Mouse (Mus musculus) forebrain, embryonic 16.5 days (tissue): Measurements from ENCODE around the gene Col1a2. TPM values are rescaled to one million over a fixed set of nuclear protein-coding genes. Genes with fewer than 3 reads are reported as not detected.

Experiments
- ATAC-seq: fragments of 200-750 bp; cut with Nextera tagmentation; 2 replicates; pipeline ENCODE4 v1.8.0; 2017; ENCODE audit warnings: mild to moderate bottlenecking, moderate library complexity
- H3K27ac ChIP-seq: fragments of 300-500 bp; sonication (generic); 2 replicates; pipeline ENCODE4 v1.5.1; 2014; ENCODE audit warnings: low read length, control low read depth
- H3K27me3 ChIP-seq: fragments of 300-500 bp; sonication (generic); replicated peaks from 2 replicates; pipeline ENCODE4 v1.6.1; 2014; ENCODE audit warnings: low read length; ENCODE audit not compliant: control insufficient read depth, insufficient read depth
- H3K36me3 ChIP-seq: fragments of 300-500 bp; sonication (generic); 2 replicates; pipeline ENCODE4 v1.6.1; 2014; ENCODE audit not compliant: control insufficient read depth, insufficient read depth
- H3K4me1 ChIP-seq: fragments of 300-500 bp; sonication (generic); replicated peaks from 2 replicates; pipeline ENCODE4 v1.6.1; 2014; ENCODE audit warnings: low read length; ENCODE audit not compliant: control insufficient read depth, insufficient read depth
- H3K4me2 ChIP-seq: fragments of 300-500 bp; sonication (generic); 2 replicates; pipeline ENCODE4 v1.6.1; 2014; ENCODE audit warnings: mild to moderate bottlenecking, low read length, control low read depth
- H3K4me3 ChIP-seq: fragments of 300-500 bp; sonication (generic); replicated peaks from 2 replicates; pipeline ENCODE4 v1.5.1; 2014; ENCODE audit warnings: mild to moderate bottlenecking, low read length, control low read depth
- H3K9ac ChIP-seq: fragments of 300-500 bp; sonication (generic); replicated peaks from 2 replicates; pipeline ENCODE4 v1.6.1; 2014; ENCODE audit warnings: low read depth, low read length, control low read depth
- H3K9me3 ChIP-seq: fragments of 300-500 bp; sonication (generic); 2 replicates; pipeline ENCODE4 v1.6.1; 2016; ENCODE audit warnings: low read length; ENCODE audit not compliant: control insufficient read depth
- WGBS: fragments of 180-500 bp; shearing (Covaris S2); extraction: QIAGEN DNeasy Blood & Tissue Kit; methylation state at CpG from one replicate; pipeline ENCODE4 v1.1.7; 2014; 5-methylcytosine and 5-hydroxymethylcytosine counted together
- polyA plus RNA-seq: library from polyadenylated mRNA; unstranded; fragments of >200 nt; fragmentation: Nextera tagmentation; extraction: Ambion mirVana; gene quantifications from 2 replicates; pipeline ENCODE4 v1.2.1, GENCODE M21; 2015

The Col1a2 gene
- 42.8 and 119 TPM in 2 replicates for polyA plus RNA-seq

DNA sequence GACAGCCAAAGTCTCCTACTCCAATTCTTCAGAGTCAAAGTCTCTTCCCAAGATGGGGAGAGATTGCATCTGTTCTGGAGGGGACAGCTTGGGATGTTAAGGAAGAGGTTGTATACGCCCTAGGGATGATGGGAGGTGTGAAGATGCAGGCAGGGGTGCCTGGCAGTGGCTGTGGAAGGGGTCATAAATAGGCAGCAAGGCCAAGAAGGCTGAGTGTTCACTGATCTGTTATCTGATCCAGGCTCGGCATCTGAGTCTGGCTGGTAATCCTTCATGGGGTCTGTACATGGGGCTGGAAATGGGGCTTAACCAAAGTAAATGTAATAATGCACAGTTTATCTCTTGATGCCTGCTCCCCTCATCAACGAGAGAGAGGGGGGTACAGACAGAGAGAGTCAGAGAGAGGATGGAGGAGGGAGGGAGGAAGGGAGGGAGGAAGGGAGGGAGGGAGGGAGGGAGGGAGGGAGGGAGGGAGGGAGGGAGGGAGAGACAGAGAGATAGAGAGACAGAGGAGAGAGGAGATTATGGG lies at the start of gene Col1a2:
Col1a2 (plus strand) TSS at position 212 of the 529 bp plus-strand sequence.
- WGBS: 33% methylated on average over 2 of the region's 3 CpGs
- Histone ChIP-seq H3K36me3 (no peaks in the 10 kb centered on the region), H3K4me3 (peak within 1 kb of the TSS; percentile 35), H3K9me3 (no peaks in the 10 kb centered on the region), H3K4me1 (peaks cover 6% of the 10 kb centered on the region), H3K4me2 (peak within 1 kb of the TSS; percentile 67), H3K27me3 (0 out of 2 replicates have a peak, but pooled peaks cover 7% of the 10 kb centered on the region), H3K27ac (no peak within 1 kb of the TSS), H3K9ac (no peak within 1 kb of the TSS; the same call in 1 of the 2 replicates)
- peak; percentile 43; the same call in 1 of the 2 replicates for ATAC-seq

DNA sequence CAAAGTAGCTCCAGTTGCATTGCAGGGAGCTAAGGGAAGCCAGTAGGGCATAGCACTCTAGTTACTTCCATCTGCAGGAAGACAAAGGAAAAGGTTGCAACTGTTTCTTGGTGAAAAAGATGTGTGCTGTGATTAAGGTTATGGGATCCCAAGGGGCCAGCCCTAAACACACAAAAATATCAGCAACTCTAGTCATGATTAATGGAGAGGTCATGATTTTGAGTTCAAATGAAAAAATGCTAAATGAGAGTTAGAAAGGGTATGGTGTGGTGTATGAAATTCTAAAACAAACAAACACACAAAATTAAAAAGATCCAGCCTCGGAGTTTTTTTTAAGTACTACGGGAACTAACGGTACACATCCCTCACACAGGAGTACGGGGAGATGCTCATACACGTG lies 49.1 kb upstream of the Col1a2 start:
- no peak overlapping the region for H3K4me2 ChIP-seq
- ATAC-seq: no peak
- no peaks in the 10 kb centered on the region for H3K4me1 ChIP-seq
- H3K4me3 ChIP-seq: no peak overlapping the region
- H3K27ac ChIP-seq: no peak overlapping the region
- H3K27me3 ChIP-seq: no peaks in the 10 kb centered on the region
- no peaks in the 10 kb centered on the region for H3K9me3 ChIP-seq
- WGBS: 30% methylated on average over 5 of the region's 5 CpGs
- H3K36me3 ChIP-seq: no peaks in the 10 kb centered on the region
- H3K9ac ChIP-seq: no peak overlapping the region

DNA sequence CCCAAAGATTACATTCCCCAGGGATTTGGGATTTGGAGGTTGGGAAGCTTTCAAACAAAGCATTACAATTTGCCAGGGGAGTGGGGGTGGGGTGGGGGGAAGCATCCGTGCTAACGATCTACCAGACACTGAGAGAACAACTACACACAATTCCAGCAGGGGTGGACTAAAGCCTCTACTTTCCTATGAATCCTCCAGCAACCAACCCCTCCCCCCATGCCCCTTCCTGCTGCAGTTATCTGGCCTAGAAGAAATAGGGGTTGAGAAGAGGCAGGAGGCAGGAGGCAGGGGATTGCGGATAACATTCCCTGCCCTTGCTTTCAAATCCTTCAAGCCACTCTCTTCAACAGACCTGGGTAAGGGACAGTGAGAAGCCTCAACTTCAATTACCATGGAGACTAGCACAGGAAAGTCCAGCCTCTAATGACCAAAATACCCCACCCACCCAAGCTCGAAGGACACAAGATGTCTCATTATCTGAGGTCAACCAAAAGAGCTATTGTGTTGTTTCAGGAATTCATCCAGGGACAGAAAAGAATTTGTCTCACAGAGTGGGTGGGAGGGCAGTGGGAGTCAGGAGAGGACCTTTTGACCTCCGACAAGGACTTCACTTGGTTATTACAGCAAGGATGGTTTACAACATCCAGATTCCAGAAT lies 48.5 kb upstream of the Col1a2 start:
- no peaks in the 10 kb centered on the region for H3K27me3 ChIP-seq
- no peaks in the 10 kb centered on the region for H3K36me3 ChIP-seq
- no peak overlapping the region for H3K27ac ChIP-seq
- no peaks in the 10 kb centered on the region for H3K9me3 ChIP-seq
- no peak for ATAC-seq
- no peaks in the 10 kb centered on the region for H3K4me1 ChIP-seq
- H3K9ac ChIP-seq: no peak overlapping the region
- no peak overlapping the region for H3K4me3 ChIP-seq
- H3K4me2 ChIP-seq: no peak overlapping the region
- 13% methylated on average over 5 of the region's 5 CpGs for WGBS

DNA sequence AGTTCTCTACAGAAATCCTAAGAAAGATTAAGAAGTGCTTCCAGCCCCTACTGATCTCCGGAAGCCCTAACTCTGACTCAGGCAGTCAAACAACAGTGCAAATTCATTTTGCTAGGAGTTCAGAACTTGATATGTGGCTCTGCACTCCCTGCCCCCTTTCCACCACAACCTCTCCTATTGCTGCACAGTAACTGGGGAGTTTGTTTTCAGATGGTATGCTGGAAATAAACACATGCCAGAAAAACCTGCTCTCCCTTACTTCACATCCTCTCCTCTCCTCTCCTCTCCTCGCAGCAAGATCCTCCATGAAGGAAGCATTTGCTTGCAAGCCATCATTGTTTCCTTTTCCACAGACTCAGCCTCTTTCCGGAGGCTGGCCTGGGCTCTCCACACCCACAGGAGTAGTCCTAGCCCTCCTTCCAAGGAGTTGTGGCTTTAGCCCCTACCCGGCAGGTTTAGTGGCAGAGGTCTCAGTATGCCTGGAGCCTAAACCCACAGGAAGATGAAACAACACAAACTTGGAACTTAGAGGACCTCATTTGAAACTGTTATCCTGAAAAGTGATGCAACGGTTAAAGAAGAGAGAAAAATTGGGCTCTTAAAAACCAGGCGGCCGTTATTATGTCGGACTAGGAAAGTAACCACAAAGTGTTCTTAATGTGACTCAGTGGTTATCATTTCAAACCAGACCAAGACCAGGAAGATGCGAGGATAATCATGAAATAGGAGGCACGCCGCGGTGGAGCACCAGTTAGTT lies 47.7 kb upstream of the Col1a2 start:
- WGBS: 66% methylated on average over 12 of the region's 12 CpGs
- Histone ChIP-seq H3K9ac (no peak overlapping the region), H3K27me3 (no peaks in the 10 kb centered on the region), H3K27ac (no peak overlapping the region), H3K36me3 (no peaks in the 10 kb centered on the region), H3K9me3 (no peaks in the 10 kb centered on the region), H3K4me2 (no peak overlapping the region), H3K4me3 (no peak overlapping the region), H3K4me1 (no peaks in the 10 kb centered on the region)
- no peak for ATAC-seq

DNA sequence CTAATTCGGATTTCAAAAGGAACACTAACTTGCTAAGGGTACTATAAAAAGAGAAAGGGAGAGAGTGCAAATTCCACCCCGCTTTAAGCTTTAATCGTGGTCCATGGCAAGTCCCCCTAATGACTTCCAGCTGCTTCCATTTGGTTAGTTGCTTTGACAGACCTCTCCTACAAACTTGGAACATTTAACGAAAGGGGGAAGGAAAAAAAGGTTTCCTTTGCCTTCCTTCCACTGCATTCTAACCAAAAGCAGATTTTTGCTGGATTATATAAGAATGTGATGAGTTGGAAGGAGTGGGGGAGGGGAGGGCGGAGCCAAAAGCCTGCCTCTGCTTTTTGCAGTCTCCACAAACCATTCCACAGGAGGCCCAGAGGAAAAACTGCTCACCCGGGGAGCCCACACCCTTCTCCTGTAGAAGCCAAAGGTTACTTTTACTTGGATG lies 47.0 kb upstream of the Col1a2 start:
- H3K9ac ChIP-seq: no peak overlapping the region
- H3K4me2 ChIP-seq: no peak overlapping the region
- no peaks in the 10 kb centered on the region for H3K9me3 ChIP-seq
- no peak overlapping the region for H3K4me3 ChIP-seq
- H3K36me3 ChIP-seq: no peaks in the 10 kb centered on the region
- no peak for ATAC-seq
- no peaks in the 10 kb centered on the region for H3K4me1 ChIP-seq
- H3K27ac ChIP-seq: no peak overlapping the region
- 21% methylated on average over 6 of the region's 6 CpGs for WGBS
- H3K27me3 ChIP-seq: no peaks in the 10 kb centered on the region

DNA sequence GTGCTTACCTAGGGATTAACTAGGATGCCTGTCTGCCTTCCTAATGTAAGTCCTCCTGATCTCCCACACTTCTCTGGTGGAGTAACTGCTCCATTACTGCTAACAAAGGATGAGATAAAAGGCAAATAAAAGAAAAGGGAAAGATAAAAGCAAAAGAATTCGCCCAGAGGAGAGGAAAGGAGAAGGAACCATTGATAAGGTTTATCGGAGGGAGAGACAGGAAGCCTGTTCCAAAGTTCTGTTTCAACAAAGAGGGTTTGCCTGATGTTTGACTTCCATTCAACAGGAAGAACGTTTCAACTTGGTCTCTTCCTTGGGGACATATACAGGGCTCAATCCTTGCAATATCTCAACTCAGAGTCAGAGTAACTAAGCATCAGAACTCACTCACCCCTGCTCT lies 39.3 kb upstream of the Col1a2 start:
- 32% methylated on average over 3 of the region's 3 CpGs for WGBS
- Histone ChIP-seq H3K9ac (no peak overlapping the region), H3K27ac (no peak overlapping the region), H3K4me1 (no peaks in the 10 kb centered on the region), H3K4me3 (no peak overlapping the region), H3K4me2 (no peak overlapping the region), H3K9me3 (no peaks in the 10 kb centered on the region), H3K36me3 (no peaks in the 10 kb centered on the region), H3K27me3 (no peaks in the 10 kb centered on the region)
- ATAC-seq: no peak

DNA sequence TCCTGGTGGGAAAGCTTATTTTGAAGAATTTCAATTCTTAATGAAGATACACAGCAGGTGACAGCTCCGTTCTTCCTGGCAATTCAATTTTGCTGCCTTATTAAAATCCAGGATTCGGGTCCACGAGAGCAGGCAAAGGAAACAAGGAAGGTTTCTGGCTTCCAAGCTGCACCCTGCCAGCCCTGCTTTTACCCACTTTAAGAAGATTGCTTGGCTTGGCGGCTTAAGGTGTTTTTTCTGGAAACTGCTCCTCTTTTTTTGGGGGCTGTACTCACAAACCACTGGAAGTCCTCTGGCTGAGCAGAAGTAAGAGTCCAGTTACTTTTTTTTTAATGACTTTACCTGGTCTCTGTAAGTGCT lies 21.1 kb upstream of the Col1a2 start:
- Histone ChIP-seq H3K9ac (no peak overlapping the region), H3K36me3 (no peaks in the 10 kb centered on the region), H3K27me3 (no peaks in the 10 kb centered on the region), H3K27ac (no peak overlapping the region), H3K4me1 (peaks cover 6% of the 10 kb centered on the region; the same call in 1 of the 2 replicates), H3K4me2 (no peak overlapping the region), H3K4me3 (no peak overlapping the region), H3K9me3 (no peaks in the 10 kb centered on the region)
- 29% methylated on average over 4 of the region's 4 CpGs for WGBS
- no peak for ATAC-seq

DNA sequence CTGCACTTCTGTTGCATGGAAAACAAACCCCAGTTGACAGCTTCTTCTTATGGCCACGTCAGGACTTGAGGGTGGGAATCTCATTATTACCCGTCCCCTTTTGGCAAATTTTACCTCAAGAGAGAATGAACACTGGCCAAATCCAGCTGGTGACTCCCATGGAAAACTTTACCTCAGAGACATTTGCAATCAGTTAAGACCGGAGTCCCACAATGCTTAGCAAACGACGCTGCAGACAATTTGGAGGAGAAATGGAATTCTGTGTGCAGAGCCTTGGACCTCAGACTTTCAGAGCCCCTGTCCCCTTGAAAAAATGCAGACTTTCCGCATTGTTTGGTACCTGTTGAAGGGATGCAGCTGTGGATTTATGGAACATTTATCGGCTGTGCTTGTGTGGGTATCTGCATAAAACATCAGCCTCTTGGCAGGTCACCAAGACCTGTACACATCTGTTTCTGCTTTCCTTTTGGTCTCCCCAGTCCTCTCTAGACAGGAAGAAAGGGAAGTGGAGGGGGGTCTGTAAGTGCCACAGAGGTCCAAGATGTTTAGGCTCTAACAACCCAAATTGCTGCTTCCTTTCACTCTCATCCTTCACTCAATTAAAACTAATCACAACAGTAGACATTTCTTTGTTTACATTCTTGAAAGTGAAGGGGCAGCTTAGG lies 20.5 kb upstream of the Col1a2 start:
- Histone ChIP-seq H3K4me1 (peaks cover 6% of the 10 kb centered on the region; the same call in 1 of the 2 replicates), H3K4me2 (no peak overlapping the region), H3K27me3 (no peaks in the 10 kb centered on the region), H3K4me3 (no peak overlapping the region), H3K9ac (no peak overlapping the region), H3K36me3 (no peaks in the 10 kb centered on the region), H3K27ac (no peak overlapping the region), H3K9me3 (no peaks in the 10 kb centered on the region)
- 47% methylated on average over 7 of the region's 7 CpGs for WGBS
- no peak; the same call in 1 of the 2 replicates for ATAC-seq

DNA sequence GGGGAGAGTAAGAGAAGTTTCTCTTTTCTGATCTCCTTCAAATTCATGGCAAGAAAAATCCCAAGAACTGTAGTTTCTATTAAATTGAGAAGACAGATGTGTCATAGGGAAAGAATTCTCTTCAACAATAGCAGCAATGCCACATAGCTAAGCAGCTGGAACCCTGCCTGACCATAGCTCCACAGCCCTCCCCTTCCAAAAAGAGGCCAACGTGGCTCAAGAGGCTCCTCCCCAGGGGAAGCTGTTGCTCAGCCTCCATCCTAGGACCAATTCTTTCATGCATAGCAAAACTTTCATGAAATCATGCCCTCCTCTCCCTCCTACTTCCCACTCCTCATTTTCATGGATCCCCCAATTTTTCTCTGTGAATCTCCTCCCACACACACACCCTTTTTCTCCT lies 16.3 kb upstream of the Col1a2 start:
- Histone ChIP-seq H3K4me2 (no peak overlapping the region), H3K36me3 (no peaks in the 10 kb centered on the region), H3K9ac (no peak overlapping the region), H3K9me3 (no peaks in the 10 kb centered on the region), H3K4me1 (peaks cover 6% of the 10 kb centered on the region), H3K27ac (no peak overlapping the region), H3K4me3 (no peak overlapping the region), H3K27me3 (no peaks in the 10 kb centered on the region)
- ATAC-seq: no peak
- whole genome bisulfite sequencing: 10% methylated on average over 1 of the region's 1 CpGs
